Mouse (Mus musculus) C2C12 (cell line): ENCODE data around the gene Prm2.

Experiments
- CEBPB ChIP-seq: IDR thresholded peaks from one replicate; pipeline ENCODE4 v1.6.1; 2011; ENCODE audit warnings: low read depth, mild to moderate bottlenecking, control low read depth, moderate library complexity
- CTCF ChIP-seq: IDR thresholded peaks from one replicate; pipeline ENCODE4 v1.5.1; 2011; ENCODE audit not compliant: control insufficient read depth, insufficient read depth, insufficient read length
- FOSL1 ChIP-seq: IDR thresholded peaks from one replicate; pipeline ENCODE4 v1.8.0; 2011; ENCODE audit warnings: mild to moderate bottlenecking, low read length; ENCODE audit not compliant: poor library complexity, insufficient read depth, severe bottlenecking
- MAX ChIP-seq: IDR thresholded peaks from one replicate; pipeline ENCODE4 v1.6.1; 2011; ENCODE audit warnings: mild to moderate bottlenecking, control low read depth
- MYOD1 ChIP-seq: IDR thresholded peaks from one replicate; pipeline ENCODE4 v1.6.1; 2011; ENCODE audit warnings: low read depth; ENCODE audit not compliant: control insufficient read depth, insufficient read length
- MYOG ChIP-seq: IDR thresholded peaks from one replicate; pipeline ENCODE4 v1.6.1; 2011; ENCODE audit not compliant: control insufficient read depth, insufficient read length; ENCODE audit errors: extremely low read depth
- USF1 ChIP-seq: IDR thresholded peaks from one replicate; pipeline ENCODE4 v1.6.1; 2011; ENCODE audit warnings: low read depth, mild to moderate bottlenecking, control low read depth, moderate library complexity

DNA sequence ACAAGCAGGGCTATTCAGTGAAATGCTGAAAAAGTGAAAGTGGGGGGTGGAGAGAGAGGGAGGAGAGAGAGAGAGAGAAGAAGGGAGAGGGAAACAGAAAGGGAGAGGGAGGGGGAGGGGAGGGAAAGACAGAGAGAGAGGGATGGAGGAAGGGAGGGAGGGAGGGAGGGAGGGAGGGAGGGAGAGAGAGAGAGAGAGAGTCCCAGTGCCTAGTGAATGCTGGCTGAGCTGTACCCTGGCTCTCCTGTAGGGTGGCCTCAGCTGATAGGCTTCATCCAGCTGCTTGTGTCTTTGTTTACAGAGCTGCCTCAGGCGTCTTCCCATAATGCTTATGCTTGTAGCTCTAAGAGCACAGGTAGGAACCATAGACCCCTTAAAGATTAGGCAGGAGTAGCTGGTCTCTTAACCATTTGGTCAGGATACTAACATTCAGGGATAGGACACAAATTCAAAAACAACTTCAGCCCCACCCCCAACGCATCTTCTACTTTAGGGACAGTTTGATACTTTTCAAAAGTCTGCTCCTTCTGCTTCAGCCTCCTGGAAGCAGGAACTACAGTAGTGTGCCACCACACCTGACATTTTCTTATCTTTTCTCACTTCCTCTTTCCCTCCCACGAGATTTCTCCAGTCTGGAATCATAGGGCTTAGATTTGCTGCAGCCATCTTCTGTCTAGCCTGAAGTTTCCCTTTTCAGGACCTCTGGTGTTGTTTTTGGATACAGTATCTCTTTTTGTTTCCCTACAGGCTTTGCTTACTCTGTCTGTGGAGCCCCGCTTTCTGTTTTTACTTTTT is 25.2 kb downstream of the Prm2 start:
- TF ChIP-seq CTCF (no peak), MAX (no peak), CEBPB (no peak), FOSL1 (no peak), MYOG (no peak), MYOD1 (no peak), USF1 (no peak)
